Mouse (Mus musculus): ENCODE results near the gene Rhbdf1.

- TF ChIP-seq CTCF (IDR thresholded peaks at IDR 0.05; ENCODE audit: low read depth, low read length) (no peak), POLR2A (IDR thresholded peaks at IDR 0.05; ENCODE audit: extremely low read depth, insufficient read depth, low read length) (no peak)
These were observed 55.4 kb downstream of the Rhbdf1 start for GRCm38 (mm10) chr11:32166683-32167082.

Measured in liver, adult 2 months (tissue).